Mouse (Mus musculus): ENCODE measurements around the gene Hist1h4a.

- no peak for TF ChIP-seq CTCF (IDR thresholded peaks at IDR 0.05; ENCODE audit: borderline replicate concordance, insufficient read depth, low read depth, low read length)
- TF ChIP-seq POLR2A (IDR thresholded peaks at IDR 0.05; ENCODE audit: borderline replicate concordance, insufficient read depth, low read length), result no peak
Measured at GRCm38 (mm10) chr13:23743215-23743614, 17.8 kb downstream of the Hist1h4a start.
